Mouse (Mus musculus): Measurements from ENCODE around the gene Nfatc4.

DNA sequence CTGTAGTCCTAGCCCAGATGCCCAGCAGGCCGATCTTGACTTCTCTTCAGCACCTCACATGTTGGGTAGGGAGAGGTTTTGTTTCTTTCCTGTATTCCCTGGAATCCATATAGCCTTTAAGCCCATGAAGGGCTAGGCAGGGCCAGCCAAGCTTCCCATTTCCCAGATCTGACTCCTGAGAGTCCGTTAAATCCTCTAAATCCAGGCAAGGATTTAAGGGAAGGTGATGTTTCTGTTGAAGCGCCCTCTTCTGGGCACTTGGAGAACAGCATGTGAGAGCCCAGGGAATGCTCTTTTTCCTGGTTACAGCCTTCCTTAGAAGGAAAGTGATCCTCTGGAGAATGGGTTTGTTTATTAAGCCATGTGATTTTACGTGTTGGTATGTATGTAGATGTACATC lies 44.0 kb downstream of the Nfatc4 start:
- TF ChIP-seq GATA1 (IDR thresholded peaks at IDR 0.05; ENCODE audit: low read length) (no peak), TAL1 (IDR thresholded peaks at IDR 0.05; ENCODE audit: low read length) (no peak)

All from erythroblast, embryonic 14.5 days (primary cell).